In the genomic region with DNA sequence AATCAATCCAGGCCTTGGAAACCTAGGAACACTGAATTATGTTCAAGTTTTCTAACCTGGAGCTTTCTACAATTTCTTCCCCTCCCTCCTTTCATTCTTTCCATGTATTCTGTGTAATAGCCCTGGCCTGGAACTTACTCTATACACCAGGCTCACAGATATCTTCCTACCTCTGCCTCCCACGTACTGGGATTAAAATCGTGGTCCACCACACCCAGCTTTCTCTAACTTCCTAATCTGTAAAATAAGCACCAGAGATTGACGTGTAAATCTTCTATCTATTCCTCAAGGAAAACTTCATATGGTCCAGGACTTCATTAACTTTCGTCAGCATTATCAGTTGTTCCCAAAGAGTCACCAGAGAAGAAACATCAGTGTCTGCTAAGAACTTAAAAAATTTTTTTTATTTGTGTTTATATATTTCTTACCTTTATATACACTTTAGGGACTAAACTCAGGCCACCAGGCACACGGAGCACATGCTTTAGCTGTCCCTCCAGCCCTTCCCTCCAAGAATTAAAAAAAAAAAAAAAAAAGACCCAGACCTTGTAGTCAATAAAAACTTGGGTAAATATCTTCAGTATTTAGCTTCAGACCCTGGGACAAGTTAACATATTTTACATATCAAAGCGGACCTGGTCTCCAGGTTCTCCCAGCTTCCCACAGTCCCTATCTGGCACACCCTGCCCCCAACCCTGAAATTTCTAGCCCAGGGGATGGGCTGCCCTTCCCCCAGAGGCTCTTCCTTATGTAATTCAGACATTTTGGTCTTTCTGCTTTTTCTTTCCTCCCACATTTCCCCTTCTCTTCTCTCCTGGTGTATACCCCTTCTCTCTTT, we compare ENCODE assay signal across 8 mouse cellular contexts. TPM values are rescaled to one million over a fixed set of nuclear protein-coding genes. Genes with fewer than 3 reads are reported as not detected.
DNase-seq lines count a peak whose midpoint lies in the region; ATAC-seq and TF ChIP-seq lines count a peak whose summit lies in the region.

No protein-coding gene starts in this region.

- H3K79me2 ChIP-seq in heart, adult 2 months (replicated peaks; ENCODE audit: control insufficient read depth, insufficient read depth, low read length): no peaks in the 10 kb centered on the region

- H3K36me3 ChIP-seq in heart, adult 2 months (ENCODE audit: control insufficient read depth, insufficient read depth, low read length): peaks cover 4% of the 10 kb centered on the region; the same call in 1 of the 2 replicates
- H3K36me3 ChIP-seq in ES-E14 (ENCODE audit: control insufficient read depth, insufficient read depth, low read length, poor library complexity, severe bottlenecking): no peaks in the 10 kb centered on the region
- no peaks in the 10 kb centered on the region for H3K36me3 ChIP-seq in forebrain, embryonic 13.5 days (ENCODE audit: poor library complexity, severe bottlenecking)
- no peaks in the 10 kb centered on the region for H3K36me3 ChIP-seq in liver, embryonic 13.5 days

- peak overlapping the region; percentile 72 for H3K4me3 ChIP-seq in heart, adult 2 months
- peak overlapping the region; percentile 43 to 76 for H3K4me3 ChIP-seq in ES-E14 (ENCODE audit: insufficient read depth in 1 of 2, low read depth in 1 of 2, low read length in 2 of 2, poor library complexity in 1 of 2, severe bottlenecking in 1 of 2)
- H3K4me3 ChIP-seq in forebrain, embryonic 13.5 days: peak overlapping the region; percentile 54
- H3K4me3 ChIP-seq in liver, embryonic 13.5 days (replicated peaks): peak overlapping the region; percentile 63

- no peak for DNase-seq in heart, adult 2 months
- DNase-seq in heart, postnatal 10 days: no peak
- no peak for DNase-seq in ES-E14 (ENCODE audit: low read depth, low spot score)
- peak; percentile 34 for DNase-seq in liver, embryonic 13.5 days
- DNase-seq in Muller cell, postnatal 12 days (ENCODE audit: inconsistent ontology term): no peak
- DNase-seq in testis, postnatal 10 days (ENCODE audit: low spot score): no peak
- no peak for DNase-seq in ovary, postnatal 10 days (ENCODE audit: low spot score)

- 37% methylated on average over 6 of the region's 6 CpGs for WGBS in heart, adult 2 months
- 4% methylated on average over 6 of the region's 6 CpGs for WGBS in forebrain, embryonic 13.5 days
- 8% methylated on average over 6 of the region's 6 CpGs for WGBS in liver, embryonic 13.5 days (ENCODE audit: insufficient replicate concordance)

- in situ Hi-C loops in ES-E14 (cut with MboI; ENCODE audit: low sequenced_read_pairs in 2 of 2, unreplicated experiment in 2 of 2): no loop called here

- peak overlapping the region; percentile 71; the same call in 1 of the 2 replicates for H3K9ac ChIP-seq in heart, adult 2 months (ENCODE audit: low read depth, low read length)
- peak overlapping the region; percentile 74; the same call in 1 of the 2 replicates for H3K9ac ChIP-seq in ES-E14 (ENCODE audit: insufficient read depth, low read depth, low read length, poor library complexity, severe bottlenecking)
- H3K9ac ChIP-seq in forebrain, embryonic 13.5 days: peak overlapping the region; percentile 86
- H3K9ac ChIP-seq in liver, embryonic 13.5 days: peak overlapping the region; percentile 88

- TF ChIP-seq EP300 in heart, adult 2 months (IDR thresholded peaks at IDR 0.05; ENCODE audit: insufficient read depth, low read depth, low read length): no peak

- no peaks in the 10 kb centered on the region for H3K27me3 ChIP-seq in heart, adult 2 months (ENCODE audit: control insufficient read depth, insufficient read depth, low read length)
- H3K27me3 ChIP-seq in forebrain, embryonic 13.5 days: no peaks in the 10 kb centered on the region
- H3K27me3 ChIP-seq in liver, embryonic 13.5 days: no peaks in the 10 kb centered on the region

- H3K9me3 ChIP-seq in ES-E14 (ENCODE audit: control insufficient read depth, insufficient read depth, low read depth, low read length): no peaks in the 10 kb centered on the region
- H3K9me3 ChIP-seq in forebrain, embryonic 13.5 days (replicated peaks): no peaks in the 10 kb centered on the region
- H3K9me3 ChIP-seq in liver, embryonic 13.5 days (replicated peaks): no peaks in the 10 kb centered on the region

- no peak for ATAC-seq in forebrain, embryonic 13.5 days
- peak; percentile 2; the same call in 1 of the 2 replicates for ATAC-seq in liver, embryonic 13.5 days (ENCODE audit: low read depth)

- intact Hi-C loops in heart, adult 2 months (cut with DNase I): loop anchor here (5.0 to 10.0 kb wide), 4 partner anchors 160 to 1868 kb away; partner anchors contain the start of genes Hist1h1b, Hist1h2ag, Hist1h2ai and Hist1h2an
- intact Hi-C loops in heart, postnatal 10 days (cut with DNase I): loop anchor here (5.0 kb wide), 3 partner anchors 50 to 1540 kb away; partner anchors contain the start of genes Hist1h2af, Hist1h2ag, Hist1h2bj and Hist1h4h

- peak overlapping the region; percentile 89 for H3K4me2 ChIP-seq in forebrain, embryonic 13.5 days
- H3K4me2 ChIP-seq in liver, embryonic 13.5 days: peak overlapping the region; percentile 78

- TF ChIP-seq POLR2A in heart, adult 2 months (IDR thresholded peaks at IDR 0.05; ENCODE audit: insufficient read depth, low read depth, low read length): no peak

- H3K27ac ChIP-seq in heart, adult 2 months: peak overlapping the region; percentile 7
- H3K27ac ChIP-seq in ES-E14 (ENCODE audit: insufficient read depth, low read depth, low read length, poor library complexity, severe bottlenecking): peak overlapping the region; percentile 86; the same call in 1 of the 2 replicates
- peak overlapping the region; percentile 99 for H3K27ac ChIP-seq in forebrain, embryonic 13.5 days
- H3K27ac ChIP-seq in liver, embryonic 13.5 days: peak overlapping the region; percentile 100

- TF ChIP-seq CTCF in heart, adult 2 months (IDR thresholded peaks at IDR 0.05): no peak

- H3K4me1 ChIP-seq in heart, adult 2 months (ENCODE audit: control insufficient read depth, insufficient read depth, low read length): peaks cover 4% of the 10 kb centered on the region
- H3K4me1 ChIP-seq in ES-E14 (ENCODE audit: control insufficient read depth in 2 of 2, insufficient read depth in 2 of 2, low read length in 2 of 2, poor library complexity in 1 of 2): peaks cover 0 to 7% of the 10 kb centered on the region in 2 experiments; a peak in 2 of 4 replicates
- H3K4me1 ChIP-seq in forebrain, embryonic 13.5 days: peaks cover 41% of the 10 kb centered on the region
- peaks cover 61% of the 10 kb centered on the region for H3K4me1 ChIP-seq in liver, embryonic 13.5 days (replicated peaks)

TF ChIP-seq in ES-E14, 5 proteins besides CTCF, POLR2A, EP300 and RAD21:
- TF ChIP-seq HCFC1 (IDR thresholded peaks at IDR 0.05; ENCODE audit: borderline replicate concordance, insufficient read depth, low read length) (no peak), ZNF384 (IDR thresholded peaks at IDR 0.05; ENCODE audit: low read depth, low read length) (peak; percentile 74), CHD2 (IDR thresholded peaks at IDR 0.05; ENCODE audit: low read depth, low read length) (peak; percentile 59; the same call in 1 of the 2 replicates), MAFK (IDR thresholded peaks at IDR 0.05; ENCODE audit: insufficient read depth, low read depth, low read length) (no peak)
TF ChIP-seq in ES-E14: peak in this region for 2.

RNA-seq across cellular contexts. Expression of gene Hist1h4d, which starts 1.0 kb away (rescaled TPM):
- total RNA-seq in heart, adult 2 months (2021): 10 to 100 TPM; 47.3 to 51.7 TPM
- 1.7 and 2.5 TPM in 2 replicates for polyA plus RNA-seq in heart, adult 2 months (2012; rRNA removed)
- 100 to 1,000 TPM; 167 to 189 TPM for total RNA-seq in heart, postnatal 10 days (2021)
- total RNA-seq in ES-E14 (2012; rRNA removed): 713 and 869 TPM in 2 replicates
- 160 and 172 TPM in 2 replicates for polyA plus RNA-seq in forebrain, embryonic 13.5 days (2015; fragmentation: Nextera tagmentation; extraction: Ambion mirVana)
- polyA plus RNA-seq in liver, embryonic 13.5 days (2015; fragmentation: Nextera tagmentation; extraction: Ambion mirVana): 116 and 152 TPM in 2 replicates

RNA-seq across cellular contexts. Expression of gene Hist1h3d, which starts 6.9 kb away (rescaled TPM):
- 1 to 10 TPM; 1.5 to 2.3 TPM for total RNA-seq in heart, adult 2 months (2021)
- polyA plus RNA-seq in heart, adult 2 months (2012; rRNA removed): 1.1 and 1.6 TPM in 2 replicates
- 10 to 100 TPM; 26.2 to 30.6 TPM for total RNA-seq in heart, postnatal 10 days (2021)
- total RNA-seq in ES-E14 (2012; rRNA removed): 80.2 and 103 TPM in 2 replicates
- 8.8 TPM in 2 replicates for polyA plus RNA-seq in forebrain, embryonic 13.5 days (2015; fragmentation: Nextera tagmentation; extraction: Ambion mirVana)
- 5.9 and 7.2 TPM in 2 replicates for polyA plus RNA-seq in liver, embryonic 13.5 days (2015; fragmentation: Nextera tagmentation; extraction: Ambion mirVana)

RNA-seq across cellular contexts. Expression of gene Hist1h2ad, which starts 8.3 kb away (rescaled TPM):
- total RNA-seq in heart, adult 2 months (2021): 1 to 10 TPM; 1.4 to 2.8 TPM
- 0.61 TPM in 1 of 2 replicates, not detected in the other for polyA plus RNA-seq in heart, adult 2 months (2012; rRNA removed)
- 10 to 100 TPM; 32.3 to 37.7 TPM for total RNA-seq in heart, postnatal 10 days (2021)
- 1,000 and 1,148 TPM in 2 replicates for total RNA-seq in ES-E14 (2012; rRNA removed)
- polyA plus RNA-seq in forebrain, embryonic 13.5 days (2015; fragmentation: Nextera tagmentation; extraction: Ambion mirVana): 3.8 and 4.8 TPM in 2 replicates
- 1.2 and 4.3 TPM in 2 replicates for polyA plus RNA-seq in liver, embryonic 13.5 days (2015; fragmentation: Nextera tagmentation; extraction: Ambion mirVana)

RNA-seq across cellular contexts. Expression of gene Hist1h2bf, which starts 8.4 kb away (rescaled TPM):
- 1 to 10 TPM; 5.2 to 8.4 TPM for total RNA-seq in heart, adult 2 months (2021)
- 1.00 TPM in 1 of 2 replicates, not detected in the other for polyA plus RNA-seq in heart, adult 2 months (2012; rRNA removed)
- 100 to 1,000 TPM; 116 to 129 TPM for total RNA-seq in heart, postnatal 10 days (2021)
- 677 and 970 TPM in 2 replicates for total RNA-seq in ES-E14 (2012; rRNA removed)
- 10.3 and 11.2 TPM in 2 replicates for polyA plus RNA-seq in forebrain, embryonic 13.5 days (2015; fragmentation: Nextera tagmentation; extraction: Ambion mirVana)
- polyA plus RNA-seq in liver, embryonic 13.5 days (2015; fragmentation: Nextera tagmentation; extraction: Ambion mirVana): 5.0 and 12.7 TPM in 2 replicates

RNA-seq across cellular contexts. Expression of gene Hist1h2bg, which starts 11.2 kb away (rescaled TPM):
- 10 to 100 TPM; 16.4 to 19.5 TPM for total RNA-seq in heart, adult 2 months (2021)
- polyA plus RNA-seq in heart, adult 2 months (2012; rRNA removed): 3.3 TPM in 2 replicates
- total RNA-seq in heart, postnatal 10 days (2021): 100 to 1,000 TPM; 285 to 300 TPM
- total RNA-seq in ES-E14 (2012; rRNA removed): 1,383 and 2,074 TPM in 2 replicates
- polyA plus RNA-seq in forebrain, embryonic 13.5 days (2015; fragmentation: Nextera tagmentation; extraction: Ambion mirVana): 8.9 and 11.5 TPM in 2 replicates
- polyA plus RNA-seq in liver, embryonic 13.5 days (2015; fragmentation: Nextera tagmentation; extraction: Ambion mirVana): 6.5 and 14.1 TPM in 2 replicates

Comparison
In these comparisons a context has a peak if more than half of its experiments do, and no peak if none do; other contexts are left out.
1. RNA of gene Hist1h3d, which starts 6.9 kb away (total RNA-seq): 80.2 to 103 TPM in ES-E14 and 26.2 to 30.6 TPM in heart, postnatal 10 days; 1.5 to 2.3 TPM in heart, adult 2 months; every median in the first group is over 4 times any median in the second.
2. H3K27ac ChIP-seq: peak in every context shown above with its lines; median percentile 100 in liver, embryonic 13.5 days; 99 in forebrain, embryonic 13.5 days; 86 in ES-E14; 7 in heart, adult 2 months.
3. RNA of gene Hist1h2ad, which starts 8.3 kb away (total RNA-seq): 1,000 to 1,148 TPM in ES-E14; 32.3 to 37.7 TPM in heart, postnatal 10 days and 1.4 to 2.8 TPM in heart, adult 2 months; every median in the first group is over 10 times any median in the second.
4. Peak in every context shown above with its lines, with median percentiles within 50 percentile points of each other: H3K4me3 ChIP-seq and H3K9ac ChIP-seq.